Mouse (Mus musculus): Measurements from ENCODE around the gene Atad3a. TPM values are rescaled to one million over a fixed set of nuclear protein-coding genes. Genes with fewer than 3 reads are reported as not detected.

The Atad3a gene
- polyA plus RNA-seq, 1 experiment from 2014 or later: 138 TPM

GRCm38 (mm10) chr4:155785246-155785645 lies 24.4 kb upstream of the Atad3a start:
- DNase-seq (ENCODE audit: low spot score): no peak
- Histone ChIP-seq H3K36me3 (no peaks in the 10 kb centered on the region), H3K9me3 (replicated peaks) (no peaks in the 10 kb centered on the region), H3K27me3 (ENCODE audit: low read depth, poor library complexity, severe bottlenecking) (0 out of 2 replicates have a peak, but pooled peaks cover 9% of the 10 kb centered on the region), H3K4me3 (0 out of 2 replicates have a peak overlapping the region, but pooled peaks have one; percentile 76), H3K27ac (peak overlapping the region; percentile 26; the same call in 1 of the 2 replicates), H3K4me1 (peaks cover 27% of the 10 kb centered on the region)
- 84% methylated on average over 10 of the region's 10 CpGs for WGBS

DNA sequence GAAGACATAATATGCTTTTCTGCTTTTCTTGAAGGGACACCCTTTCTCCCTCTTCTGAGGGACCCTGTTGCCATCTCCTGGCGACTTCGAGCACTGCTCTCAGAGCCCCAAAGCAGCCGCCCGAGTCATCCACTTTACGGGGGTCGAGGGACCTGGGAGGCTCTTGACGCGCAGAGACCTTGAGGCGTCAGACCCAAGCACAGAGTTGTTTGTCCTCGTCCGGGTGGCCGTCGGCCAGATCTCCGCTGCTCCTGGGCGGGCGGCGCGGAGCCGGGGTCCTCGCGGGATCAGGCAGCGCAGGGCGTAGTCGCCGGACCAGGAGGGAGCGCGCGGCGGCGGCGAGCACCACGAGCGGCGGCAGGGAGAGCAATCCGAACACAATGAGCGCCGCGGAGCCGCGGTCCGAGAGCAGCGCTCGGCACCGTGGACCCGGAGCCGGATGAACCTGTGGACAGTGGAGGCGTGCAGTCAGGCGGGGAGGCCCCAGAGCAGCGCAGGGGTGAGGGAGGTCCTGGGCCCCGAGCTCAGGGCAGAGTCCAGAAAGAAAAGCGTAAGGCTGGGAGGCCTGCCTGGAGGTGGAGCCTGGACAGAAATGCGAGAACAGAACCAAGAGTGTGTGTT lies 23.3 kb upstream of the Atad3a start:
- WGBS: under 1% methylated on average over 52 of the region's 52 CpGs

GRCm38 (mm10) chr4:155783486-155784080 lies 22.7 kb upstream of the Atad3a start:
- 0 out of 2 replicates have a peak, but pooled peaks cover 9% of the 10 kb centered on the region for H3K27me3 ChIP-seq (ENCODE audit: low read depth, poor library complexity, severe bottlenecking)
- no peaks in the 10 kb centered on the region for H3K36me3 ChIP-seq
- peaks cover 27% of the 10 kb centered on the region for H3K4me1 ChIP-seq
- 54% methylated on average over 16 of the region's 16 CpGs for WGBS
- H3K27ac ChIP-seq: peak overlapping the region; percentile 94
- peak overlapping the region; percentile 76 for H3K4me3 ChIP-seq
- no peaks in the 10 kb centered on the region for H3K9me3 ChIP-seq (replicated peaks)
- no peak for DNase-seq (ENCODE audit: low spot score)

More for the DNA sequence above, 23.3 kb upstream of the Atad3a start:
- Histone ChIP-seq H3K4me1 (peaks cover 27% of the 10 kb centered on the region), H3K4me3 (peak overlapping the region; percentile 76), H3K27ac (peak overlapping the region; percentile 94), H3K36me3 (no peaks in the 10 kb centered on the region), H3K27me3 (ENCODE audit: low read depth, poor library complexity, severe bottlenecking) (0 out of 2 replicates have a peak, but pooled peaks cover 9% of the 10 kb centered on the region), H3K9me3 (replicated peaks) (no peaks in the 10 kb centered on the region)
- DNase-seq (ENCODE audit: low spot score): peak; percentile 82

- peaks cover 36% of the 10 kb centered on the region for H3K4me1 ChIP-seq
- H3K9me3 ChIP-seq (replicated peaks): no peaks in the 10 kb centered on the region
- H3K36me3 ChIP-seq: no peaks in the 10 kb centered on the region
- no peak overlapping the region for H3K4me3 ChIP-seq
- no peak overlapping the region for H3K27ac ChIP-seq
- no peak for DNase-seq (ENCODE audit: low spot score)
- WGBS: 34% methylated on average over 6 of the region's 6 CpGs
- peaks cover 9% of the 10 kb centered on the region; the same call in 1 of the 2 replicates for H3K27me3 ChIP-seq (ENCODE audit: low read depth, poor library complexity, severe bottlenecking)
These were observed 20.0 kb upstream of the Atad3a start for GRCm38 (mm10) chr4:155780895-155781294.

DNA sequence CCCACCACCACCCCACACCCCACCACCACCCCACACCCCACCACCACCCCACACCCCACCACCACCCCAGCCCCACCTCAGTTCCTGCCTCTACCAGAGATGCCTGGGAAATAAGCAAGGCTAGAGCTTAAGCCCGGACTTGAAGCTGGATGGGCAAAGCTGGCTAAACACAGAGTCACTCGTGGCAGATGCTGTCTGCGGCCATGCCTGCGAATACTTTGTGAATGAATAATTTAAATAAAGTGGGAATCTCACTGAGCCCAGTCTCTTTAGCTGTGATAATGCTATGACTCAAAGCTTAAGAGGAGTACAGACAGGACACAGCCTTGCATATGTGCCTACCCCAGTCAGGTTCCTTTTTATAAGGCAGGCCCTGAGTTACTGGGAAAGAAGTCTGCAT lies 18.6 kb upstream of the Atad3a start:
- Histone ChIP-seq H3K4me1 (peaks cover 32% of the 10 kb centered on the region), H3K27me3 (ENCODE audit: low read depth, poor library complexity, severe bottlenecking) (peaks cover 15% of the 10 kb centered on the region), H3K27ac (no peak overlapping the region), H3K4me3 (no peak overlapping the region), H3K36me3 (no peaks in the 10 kb centered on the region), H3K9me3 (replicated peaks) (no peaks in the 10 kb centered on the region)
- 93% methylated on average over 4 of the region's 4 CpGs for whole genome bisulfite sequencing
- no peak for DNase-seq (ENCODE audit: low spot score)

GRCm38 (mm10) chr4:155777816-155778215 lies 16.9 kb upstream of the Atad3a start:
- Histone ChIP-seq H3K9me3 (replicated peaks) (no peaks in the 10 kb centered on the region), H3K4me3 (no peak overlapping the region), H3K4me1 (peaks cover 33% of the 10 kb centered on the region), H3K27me3 (ENCODE audit: low read depth, poor library complexity, severe bottlenecking) (peaks cover 30% of the 10 kb centered on the region), H3K27ac (no peak overlapping the region), H3K36me3 (no peaks in the 10 kb centered on the region)
- DNase-seq (ENCODE audit: low spot score): no peak
- 94% methylated on average over 2 of the region's 2 CpGs for WGBS

DNA sequence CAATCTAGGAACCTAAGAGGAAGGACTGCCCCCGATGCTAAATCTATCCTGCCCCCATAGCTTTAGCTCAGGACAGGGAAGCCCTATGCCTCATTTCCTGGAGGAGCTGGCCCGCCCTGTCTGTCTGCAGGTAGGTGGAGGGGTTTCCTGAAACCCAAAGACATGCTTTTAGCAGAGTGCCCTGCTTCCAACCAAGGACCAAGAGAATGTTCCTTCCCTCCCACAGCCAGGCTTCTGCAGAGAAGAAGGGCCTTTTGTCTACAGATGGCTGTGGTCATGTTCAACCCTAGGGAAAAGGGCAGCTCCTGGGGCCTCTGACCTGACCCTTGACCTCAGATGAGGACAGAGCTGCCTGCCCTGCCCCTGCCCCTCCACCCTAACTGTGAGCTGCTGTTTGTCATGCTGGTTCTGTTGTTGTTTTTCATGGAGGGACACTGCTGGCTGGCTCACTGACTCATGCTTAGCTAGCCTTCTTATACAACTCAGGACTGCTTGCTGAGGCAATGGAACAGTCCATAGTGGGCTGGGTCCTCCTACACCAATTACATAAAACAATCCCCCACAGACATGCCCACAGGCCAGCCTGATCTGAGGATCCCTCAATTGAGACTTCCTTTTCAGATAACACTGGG lies 15.9 kb upstream of the Atad3a start:
- H3K27me3 ChIP-seq (ENCODE audit: low read depth, poor library complexity, severe bottlenecking): peaks cover 40% of the 10 kb centered on the region
- H3K27ac ChIP-seq: peak overlapping the region; percentile 67
- H3K4me3 ChIP-seq: no peak overlapping the region
- H3K4me1 ChIP-seq: peaks cover 33% of the 10 kb centered on the region
- H3K9me3 ChIP-seq (replicated peaks): no peaks in the 10 kb centered on the region
- WGBS: 47% methylated on average over 2 of the region's 2 CpGs
- DNase-seq (ENCODE audit: low spot score): no peak
- H3K36me3 ChIP-seq: no peaks in the 10 kb centered on the region

GRCm38 (mm10) chr4:155775855-155776254 lies 15.0 kb upstream of the Atad3a start:
- Histone ChIP-seq H3K4me1 (peaks cover 32% of the 10 kb centered on the region), H3K36me3 (no peaks in the 10 kb centered on the region), H3K27ac (0 out of 2 replicates have a peak overlapping the region, but pooled peaks have one; percentile 9), H3K4me3 (no peak overlapping the region), H3K9me3 (replicated peaks) (no peaks in the 10 kb centered on the region), H3K27me3 (ENCODE audit: low read depth, poor library complexity, severe bottlenecking) (peaks cover 50% of the 10 kb centered on the region)
- no peak for DNase-seq (ENCODE audit: low spot score)
- WGBS: 76% methylated on average over 3 of the region's 3 CpGs

DNA sequence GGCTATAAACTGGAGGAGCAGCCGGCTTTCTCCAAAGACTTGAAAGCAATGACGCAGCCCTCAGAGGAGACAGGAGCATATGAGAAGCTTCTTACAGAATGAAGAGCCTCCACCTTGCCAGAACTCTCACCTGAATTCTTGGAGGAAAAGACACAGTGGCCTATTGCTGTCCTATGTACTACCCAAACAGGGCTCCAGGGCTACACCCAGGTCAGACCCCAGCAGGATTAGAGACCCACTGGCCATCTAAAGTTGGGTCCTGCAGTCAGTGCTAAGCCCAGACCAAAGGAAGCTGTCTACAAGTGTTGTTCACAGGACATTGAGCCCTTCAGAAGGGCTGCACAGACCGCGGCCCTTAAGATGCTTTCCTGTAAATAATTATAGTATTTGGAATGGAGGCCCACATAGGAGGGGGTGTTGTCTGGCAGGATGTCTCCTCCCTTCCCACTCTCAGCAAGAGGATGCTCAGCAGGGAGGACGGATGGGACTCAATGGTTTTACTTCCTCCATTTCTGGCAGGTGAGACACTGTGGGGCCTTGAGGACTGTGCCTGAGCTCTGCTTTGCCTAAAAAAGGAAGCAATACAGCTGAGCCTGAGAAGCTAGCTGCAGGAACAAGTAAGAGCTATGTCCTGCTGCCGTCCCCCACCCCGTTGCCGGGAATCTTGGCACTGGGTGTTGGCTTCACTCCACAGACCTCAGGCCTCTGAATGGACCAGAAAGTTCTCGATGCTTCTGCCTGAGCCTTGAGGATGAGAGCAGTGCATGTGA lies 14.3 kb upstream of the Atad3a start:
- H3K4me1 ChIP-seq: peaks cover 36% of the 10 kb centered on the region
- WGBS: 66% methylated on average over 9 of the region's 9 CpGs
- no peaks in the 10 kb centered on the region for H3K9me3 ChIP-seq (replicated peaks)
- no peaks in the 10 kb centered on the region for H3K36me3 ChIP-seq
- DNase-seq (ENCODE audit: low spot score): no peak
- peaks cover 52% of the 10 kb centered on the region for H3K27me3 ChIP-seq (ENCODE audit: low read depth, poor library complexity, severe bottlenecking)
- H3K4me3 ChIP-seq: peak overlapping the region; percentile 49
- 0 out of 2 replicates have a peak overlapping the region, but pooled peaks have one; percentile 9 for H3K27ac ChIP-seq

DNA sequence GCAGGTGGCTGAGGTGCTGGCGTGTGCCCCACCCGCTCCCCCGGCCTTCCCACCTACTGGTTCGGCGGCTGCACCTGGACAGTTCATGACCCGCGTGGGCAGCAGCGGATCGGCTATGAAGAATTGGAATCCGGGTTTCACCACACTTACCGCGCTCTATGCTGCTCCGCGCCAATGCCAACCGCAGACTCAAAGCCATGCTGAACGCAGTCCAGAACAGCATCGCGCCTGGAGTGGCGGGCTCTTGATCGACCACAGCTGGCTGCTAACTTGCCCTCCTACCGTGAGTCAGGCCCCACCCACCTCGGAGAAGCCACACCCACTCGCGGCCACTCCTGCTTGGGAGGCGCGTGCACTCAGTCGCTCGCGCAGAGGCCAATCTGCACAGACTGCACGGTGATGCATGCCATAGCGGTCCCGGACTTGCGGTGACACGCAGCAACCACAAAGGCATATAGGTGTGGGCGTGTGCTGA lies 13.4 kb upstream of the Atad3a start, which contains the start of gene Vwa1:
Vwa1 (minus strand) TSS at position 419 of the 475 bp plus-strand sequence.
- Histone ChIP-seq H3K4me3 (peak within 1 kb of the TSS; percentile 49), H3K36me3 (no peaks in the 10 kb centered on the region), H3K9me3 (replicated peaks) (no peaks in the 10 kb centered on the region), H3K27ac (peak within 1 kb of the TSS; percentile 74), H3K27me3 (ENCODE audit: low read depth, poor library complexity, severe bottlenecking) (peaks cover 52% of the 10 kb centered on the region), H3K4me1 (peaks cover 44% of the 10 kb centered on the region)
- 2% methylated on average over 35 of the region's 35 CpGs for WGBS
- DNase-seq (ENCODE audit: low spot score): peak; percentile 89

DNA sequence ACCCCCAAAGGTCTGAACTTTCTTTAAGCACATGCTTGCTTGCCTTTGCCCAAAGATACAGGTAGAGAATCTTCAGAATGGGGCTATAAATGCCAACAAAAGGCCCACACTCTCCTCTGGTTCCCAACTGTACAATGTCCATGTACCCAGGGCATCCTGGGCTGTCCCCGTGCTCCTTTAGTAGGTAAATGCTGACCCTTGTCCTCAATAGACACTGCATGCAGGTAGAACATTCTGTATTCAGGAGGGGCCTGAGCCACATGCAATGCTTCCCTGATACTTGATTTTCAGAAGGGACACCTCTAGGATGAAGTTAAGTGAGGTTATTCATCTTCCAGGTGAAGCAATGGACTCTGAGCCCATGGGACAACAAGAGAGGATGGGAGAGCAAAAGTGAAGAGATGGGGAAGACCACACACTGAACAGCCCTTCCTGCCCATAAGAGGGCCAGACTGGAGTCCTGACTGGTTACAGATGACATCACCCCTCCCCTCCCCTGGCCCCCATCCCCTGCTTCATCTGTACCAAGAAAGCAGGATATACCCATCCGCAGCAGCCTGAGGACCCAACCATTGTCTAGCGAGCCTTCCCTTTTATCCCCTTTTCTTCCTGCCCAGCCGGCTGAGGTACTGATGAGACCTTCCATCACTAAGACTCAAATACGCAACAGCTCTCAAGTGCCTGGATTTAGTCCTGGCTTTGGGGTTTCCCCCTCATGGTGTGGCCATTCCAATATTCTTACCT lies 12.6 kb upstream of the Atad3a start:
- Histone ChIP-seq H3K9me3 (replicated peaks) (no peaks in the 10 kb centered on the region), H3K36me3 (no peaks in the 10 kb centered on the region), H3K27ac (peak overlapping the region; percentile 74), H3K4me3 (peak overlapping the region; percentile 49), H3K27me3 (ENCODE audit: low read depth, poor library complexity, severe bottlenecking) (peaks cover 52% of the 10 kb centered on the region), H3K4me1 (peaks cover 48% of the 10 kb centered on the region)
- 44% methylated on average over 5 of the region's 5 CpGs for WGBS
- DNase-seq (ENCODE audit: low spot score): no peak

GRCm38 (mm10) chr4:155772786-155773185 lies 11.9 kb upstream of the Atad3a start:
- Histone ChIP-seq H3K4me3 (no peak overlapping the region), H3K27me3 (ENCODE audit: low read depth, poor library complexity, severe bottlenecking) (peaks cover 52% of the 10 kb centered on the region), H3K27ac (no peak overlapping the region), H3K36me3 (no peaks in the 10 kb centered on the region), H3K9me3 (replicated peaks) (no peaks in the 10 kb centered on the region), H3K4me1 (peaks cover 48% of the 10 kb centered on the region)
- no peak for DNase-seq (ENCODE audit: low spot score)
- 88% methylated on average over 13 of the region's 13 CpGs for WGBS
